In the genomic region with DNA sequence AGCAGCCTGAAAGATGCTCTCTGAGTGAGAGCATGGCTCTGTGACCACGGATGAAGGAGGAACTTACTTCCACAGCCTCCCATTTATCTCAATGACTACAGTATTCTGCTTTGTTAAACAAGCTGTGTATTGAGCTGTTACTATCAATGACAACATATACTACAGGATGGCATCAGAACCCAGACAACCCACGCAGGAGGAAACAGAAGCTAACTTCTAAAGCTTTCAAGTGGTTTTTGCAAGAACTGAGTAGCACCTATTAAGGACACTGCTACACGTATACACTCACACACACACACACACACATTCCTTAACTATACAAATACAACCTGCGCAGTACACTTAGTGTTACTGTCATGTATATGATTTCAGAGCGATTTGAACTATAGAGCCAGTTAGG, we compare ENCODE assay signal across 23 mouse cellular contexts.
"Had no signal": no experiment of that assay in that cellular context is flagged by ENCODE, and none has a peak within 500 bp of the region (broad histone marks: within the 10 kb centered on the region; RNA-seq: fewer than 3 reads in every experiment).

No protein-coding gene starts in this region.

- H3K4me3 ChIP-seq: kidney, embryonic 15.5 days; left cerebral cortex, adult 2 months; limb, embryonic 12.5 days; limb, embryonic 15.5 days; midbrain, embryonic 12.5 days; neural tube, embryonic 12.5 days; neural tube, embryonic 15.5 days had no signal

- H3K36me3 ChIP-seq: limb, embryonic 12.5 days; limb, embryonic 15.5 days; midbrain, embryonic 12.5 days; neural tube, embryonic 12.5 days; neural tube, embryonic 15.5 days had no signal

- H3K4me2 ChIP-seq: kidney, embryonic 15.5 days; limb, embryonic 12.5 days; limb, embryonic 15.5 days; liver, embryonic 11.5 days; lung, embryonic 14.5 days; midbrain, embryonic 12.5 days; neural tube, embryonic 12.5 days; neural tube, embryonic 15.5 days had no signal

- ATAC-seq: liver, postnatal 0 days; lung, postnatal 0 days had no signal

- H3K9ac ChIP-seq: kidney, embryonic 15.5 days; limb, embryonic 12.5 days; limb, embryonic 15.5 days; liver, embryonic 14.5 days; liver, postnatal 0 days; lung, embryonic 14.5 days; midbrain, embryonic 12.5 days; neural tube, embryonic 12.5 days; neural tube, embryonic 15.5 days had no signal

- H3K27me3 ChIP-seq: kidney, embryonic 15.5 days; limb, embryonic 12.5 days; limb, embryonic 15.5 days; midbrain, embryonic 12.5 days; neural tube, embryonic 12.5 days; neural tube, embryonic 15.5 days had no signal

- H3K9me3 ChIP-seq: kidney, embryonic 15.5 days; limb, embryonic 12.5 days; limb, embryonic 15.5 days; midbrain, embryonic 12.5 days; neural tube, embryonic 12.5 days; neural tube, embryonic 15.5 days had no signal

- DNase-seq: kidney, adult 8-10 months; kidney, postnatal 10 days; kidney, postnatal 36 days; layer of hippocampus, postnatal 36 days; liver, postnatal 0 days; lung, embryonic 14.5 days; right cerebral cortex, adult 18-20 months; right cerebral cortex, postnatal 14 days; right cerebral cortex, postnatal 4 days; thymus, adult 18-20 months; thymus, postnatal 36 days had no signal

- H3K4me1 ChIP-seq: midbrain, embryonic 12.5 days; neural tube, embryonic 12.5 days; neural tube, embryonic 15.5 days had no signal

- H3K27ac ChIP-seq: kidney, embryonic 15.5 days; left cerebral cortex, adult 2 months; limb, embryonic 12.5 days; limb, embryonic 15.5 days; liver, embryonic 14.5 days; macrophage; midbrain, embryonic 12.5 days; neural tube, embryonic 12.5 days; neural tube, embryonic 15.5 days; stomach, postnatal 0 days had no signal
